Mouse (Mus musculus) CH12.LX (cell line): ENCODE results near the gene Cacna1s. TPM values are rescaled to one million over a fixed set of nuclear protein-coding genes. Genes with fewer than 3 reads are reported as not detected.
A peak's percentile ranks its signal among the peaks of the same experiment; 100 is the strongest.

ENCODE experiments used
- DNase-seq: peaks from one replicate; pipeline ENCODE4 v3.0.0-alpha.2; 2013; ENCODE audit errors: extremely low read depth
- H3K27ac ChIP-seq: 2 replicates; pipeline ENCODE4 v1.5.1; 2012; ENCODE audit warnings: low read depth, mild to moderate bottlenecking, control low read depth, moderate library complexity; ENCODE audit not compliant: insufficient read depth
- H3K27me3 ChIP-seq: replicated peaks from 2 replicates; pipeline ENCODE3; 2012; ENCODE audit warnings: inconsistent platforms
- H3K36me3 ChIP-seq, 2 experiments: replicated peaks in 1 of 2; 2 replicates each; pipeline versions ENCODE3 to v1.6.1; 2012; ENCODE audit warnings: inconsistent platforms in 1 of 2, low read length in 1 of 2, mild to moderate bottlenecking in 1 of 2, mixed read lengths in 1 of 2, moderate library complexity in 1 of 2; ENCODE audit not compliant: control insufficient read depth in 1 of 2, insufficient read depth in 1 of 2
- H3K4me1 ChIP-seq, 2 experiments: 2 replicates each; pipeline ENCODE4 v1.6.1; 2012; ENCODE audit warnings: inconsistent platforms in 1 of 2, moderate library complexity in 1 of 2; ENCODE audit not compliant: insufficient read depth in 2 of 2, control insufficient read depth in 1 of 2
- H3K4me2 ChIP-seq: 2 replicates; pipeline ENCODE4 v1.6.1; 2012; ENCODE audit warnings: low read depth, mild to moderate bottlenecking, control low read depth; ENCODE audit not compliant: poor library complexity, insufficient read depth, severe bottlenecking
- H3K4me3 ChIP-seq, 3 experiments: fragments of 150-350 bp in 1 of 3; sonication (generic) in 1 of 3; replicated peaks in 1 of 3; 2 replicates each; pipeline versions ENCODE3 to v1.5.1; 2011 to 2012; ENCODE audit warnings: low read depth in 2 of 3, low read length in 2 of 3, mild to moderate bottlenecking in 2 of 3, moderate library complexity in 2 of 3, control low read depth in 1 of 3, improper control_type of control experiment in 1 of 3, inconsistent platforms in 1 of 3, mixed read lengths in 1 of 3; ENCODE audit not compliant: poor library complexity in 1 of 3
- H3K79me2 ChIP-seq: replicated peaks from 2 replicates; pipeline ENCODE4 v1.6.1; 2012; ENCODE audit warnings: mild to moderate bottlenecking, moderate library complexity; ENCODE audit not compliant: control insufficient read depth, poor library complexity, insufficient read depth, severe bottlenecking; ENCODE audit errors: extremely low read depth
- H3K9ac ChIP-seq: 2 replicates; pipeline ENCODE4 v1.6.1; 2012; ENCODE audit warnings: low read depth, mild to moderate bottlenecking, control low read depth, moderate library complexity; ENCODE audit not compliant: insufficient read depth
- H3K9me3 ChIP-seq: replicated peaks from 2 replicates; pipeline ENCODE3; 2012; ENCODE audit warnings: low read length, inconsistent platforms, mixed read lengths
- BHLHE40 ChIP-seq: IDR thresholded peaks from 2 replicates; pipeline ENCODE4 v1.6.1; 2011; ENCODE audit warnings: mild to moderate bottlenecking, low read depth, low read length, improper control_type of control experiment
- CHD1 ChIP-seq: IDR thresholded peaks from 2 replicates; pipeline ENCODE4 v1.6.1; 2012; ENCODE audit warnings: low read depth, low read length, improper control_type of control experiment, inconsistent platforms
- CHD2 ChIP-seq: IDR thresholded peaks from 2 replicates; pipeline ENCODE4 v1.6.1; 2011; ENCODE audit warnings: low read length, improper control_type of control experiment
- CTCF ChIP-seq, 2 experiments: IDR thresholded peaks in 1 of 2; conservative IDR thresholded peaks in 1 of 2; 2 replicates each; pipeline ENCODE4 v1.5.1; 2011 to 2012; ENCODE audit warnings: low read depth in 2 of 2, low read length in 2 of 2, improper control_type of control experiment in 1 of 2, inconsistent platforms in 1 of 2, mild to moderate bottlenecking in 1 of 2, moderate library complexity in 1 of 2
- E2F4 ChIP-seq: IDR thresholded peaks from 2 replicates; pipeline ENCODE4 v1.6.1; 2011; ENCODE audit warnings: low read depth, low read length, improper control_type of control experiment; ENCODE audit not compliant: insufficient replicate concordance
- ELF1 ChIP-seq: IDR thresholded peaks from 2 replicates; pipeline ENCODE4 v1.6.1; 2014; ENCODE audit warnings: low read depth, mild to moderate bottlenecking, inconsistent platforms, low read length, improper control_type of control experiment
- EP300 ChIP-seq: IDR thresholded peaks from 2 replicates; pipeline ENCODE4 v1.6.1; 2011; ENCODE audit warnings: low read length, improper control_type of control experiment
- ETS1 ChIP-seq: conservative IDR thresholded peaks from 2 replicates; pipeline ENCODE4 v1.6.1; 2012; ENCODE audit warnings: low read depth, mild to moderate bottlenecking, inconsistent platforms, low read length, improper control_type of control experiment, moderate library complexity
- GABPA ChIP-seq: IDR thresholded peaks from 2 replicates; pipeline ENCODE4 v1.6.1; 2012; ENCODE audit warnings: low read depth, low read length, improper control_type of control experiment, inconsistent platforms; ENCODE audit not compliant: insufficient replicate concordance
- HCFC1 ChIP-seq: IDR thresholded peaks from 2 replicates; pipeline ENCODE4 v1.6.1; 2012; ENCODE audit warnings: low read depth, mild to moderate bottlenecking, inconsistent platforms, low read length, improper control_type of control experiment
- IRF4 ChIP-seq: IDR thresholded peaks from 2 replicates; pipeline ENCODE4 v1.6.1; 2014; ENCODE audit warnings: low read depth, mild to moderate bottlenecking, inconsistent platforms, low read length, improper control_type of control experiment
- JUN ChIP-seq: IDR thresholded peaks from 2 replicates; pipeline ENCODE4 v1.6.1; 2011; ENCODE audit warnings: low read depth, mild to moderate bottlenecking, low read length, improper control_type of control experiment, moderate library complexity; ENCODE audit not compliant: insufficient read depth
- JUND ChIP-seq: conservative IDR thresholded peaks from 2 replicates; pipeline ENCODE4 v1.6.1; 2011; ENCODE audit warnings: low read depth, low read length, improper control_type of control experiment
- KAT2A ChIP-seq: IDR thresholded peaks from 2 replicates; pipeline ENCODE4 v1.6.1; 2012; ENCODE audit warnings: low read length, improper control_type of control experiment, inconsistent platforms; ENCODE audit not compliant: insufficient replicate concordance
- MAFK ChIP-seq: IDR thresholded peaks from 2 replicates; pipeline ENCODE4 v1.6.1; 2011; ENCODE audit warnings: low read length, improper control_type of control experiment; ENCODE audit not compliant: insufficient replicate concordance
- MAX ChIP-seq: IDR thresholded peaks from 2 replicates; pipeline ENCODE4 v1.6.1; 2011; ENCODE audit warnings: low read length, improper control_type of control experiment
- MAZ ChIP-seq: IDR thresholded peaks from 2 replicates; pipeline ENCODE4 v1.6.1; 2012; ENCODE audit warnings: low read depth, mild to moderate bottlenecking, inconsistent platforms, low read length, improper control_type of control experiment, moderate library complexity
- MEF2A ChIP-seq: IDR thresholded peaks from 2 replicates; pipeline ENCODE4 v1.6.1; 2014; ENCODE audit warnings: low read depth, mild to moderate bottlenecking, inconsistent platforms, low read length, improper control_type of control experiment, borderline replicate concordance
- MXI1 ChIP-seq: IDR thresholded peaks from 2 replicates; pipeline ENCODE4 v1.6.1; 2011; ENCODE audit warnings: mild to moderate bottlenecking, low read depth, low read length, improper control_type of control experiment
- MYC ChIP-seq: IDR thresholded peaks from 2 replicates; pipeline ENCODE4 v1.6.1; 2011; ENCODE audit warnings: low read depth, mild to moderate bottlenecking, improper control_type of control experiment, low read length
- NELFE ChIP-seq: IDR thresholded peaks from 2 replicates; pipeline ENCODE4 v1.6.1; 2011; ENCODE audit warnings: low read depth, low read length, improper control_type of control experiment
- NRF1 ChIP-seq: IDR thresholded peaks from 2 replicates; pipeline ENCODE4 v1.6.1; 2014; ENCODE audit warnings: low read depth, mild to moderate bottlenecking, inconsistent platforms, low read length, improper control_type of control experiment, moderate library complexity
- PAX5 ChIP-seq: IDR thresholded peaks from 2 replicates; pipeline ENCODE4 v1.6.1; 2012; ENCODE audit warnings: low read length, inconsistent platforms, mixed read lengths
- POLR2A ChIP-seq: IDR thresholded peaks from 2 replicates; pipeline ENCODE4 v1.6.1; 2011; ENCODE audit warnings: low read depth, mild to moderate bottlenecking, improper control_type of control experiment, low read length
- POLR2AphosphoS2 ChIP-seq: IDR thresholded peaks from 2 replicates; pipeline ENCODE4 v1.6.1; 2011; ENCODE audit warnings: low read depth, low read length, improper control_type of control experiment
- RAD21 ChIP-seq: IDR thresholded peaks from 2 replicates; pipeline ENCODE4 v1.6.1; 2011; ENCODE audit warnings: low read depth, mild to moderate bottlenecking, low read length, improper control_type of control experiment, moderate library complexity
- RCOR1 ChIP-seq: conservative IDR thresholded peaks from 2 replicates; pipeline ENCODE4 v1.6.1; 2012; ENCODE audit warnings: low read depth, mild to moderate bottlenecking, inconsistent platforms, low read length, improper control_type of control experiment
- SIN3A ChIP-seq: IDR thresholded peaks from 2 replicates; pipeline ENCODE4 v1.6.1; 2012; ENCODE audit warnings: low read length, improper control_type of control experiment, inconsistent platforms
- SMC3 ChIP-seq: IDR thresholded peaks from 2 replicates; pipeline ENCODE4 v1.6.1; 2011; ENCODE audit warnings: low read depth, low read length, improper control_type of control experiment
- TBP ChIP-seq: conservative IDR thresholded peaks from 2 replicates; pipeline ENCODE4 v1.6.1; 2011; ENCODE audit warnings: low read depth, low read length, improper control_type of control experiment
- TCF12 ChIP-seq: IDR thresholded peaks from 2 replicates; pipeline ENCODE4 v1.6.1; 2014; ENCODE audit warnings: low read depth, mild to moderate bottlenecking, inconsistent platforms, low read length, improper control_type of control experiment
- UBTF ChIP-seq: IDR thresholded peaks from 2 replicates; pipeline ENCODE4 v1.6.1; 2012; ENCODE audit warnings: low read depth, mild to moderate bottlenecking, inconsistent platforms, low read length, improper control_type of control experiment, moderate library complexity
- USF1 ChIP-seq: IDR thresholded peaks from 2 replicates; pipeline ENCODE4 v1.6.1; 2014; ENCODE audit warnings: low read depth, mild to moderate bottlenecking, inconsistent platforms, low read length, improper control_type of control experiment
- USF2 ChIP-seq: conservative IDR thresholded peaks from 2 replicates; pipeline ENCODE4 v1.6.1; 2011; ENCODE audit warnings: low read depth, low read length, improper control_type of control experiment
- ZC3H11A ChIP-seq: IDR thresholded peaks from 2 replicates; pipeline ENCODE4 v1.6.1; 2012; ENCODE audit warnings: low read depth, mild to moderate bottlenecking, inconsistent platforms, low read length, improper control_type of control experiment
- ZKSCAN1 ChIP-seq: IDR thresholded peaks from 2 replicates; pipeline ENCODE4 v1.6.1; 2012; ENCODE audit warnings: low read depth, inconsistent platforms, low read length, improper control_type of control experiment, borderline replicate concordance
- ZMIZ1 ChIP-seq: IDR thresholded peaks from 2 replicates; pipeline ENCODE4 v1.6.1; 2012; ENCODE audit warnings: low read depth, mild to moderate bottlenecking, inconsistent platforms, low read length, improper control_type of control experiment
- ZNF384 ChIP-seq: IDR thresholded peaks from 2 replicates; pipeline ENCODE4 v1.6.1; 2012; ENCODE audit warnings: low read depth, low read length, improper control_type of control experiment, inconsistent platforms
- dilution Hi-C: fragments of 300-500 bp; cut with MboI; formaldehyde crosslinking; loops from 2 replicates; pipeline ENCODE4 v1.14.3; 2020; ENCODE audit warnings: low sequenced_read_pairs; ENCODE audit not compliant: extremely low pct_unique_long_range_greater_than_20kb, extremely low pct_ligation_motif_present
- in situ Hi-C: fragments of 300-500 bp; cut with MboI; formaldehyde crosslinking; loops from 3 replicates; pipeline ENCODE4 v1.14.3; 2019; ENCODE audit warnings: low sequenced_read_pairs, low pct_ligation_motif_present, low pct_unique_long_range_greater_than_20kb, mixed read lengths
- polyA plus RNA-seq: library from polyadenylated mRNA; unstranded; fragments of >175 nt; gene quantifications from 2 replicates; pipeline ENCODE4 v1.2.1, GENCODE M21; 2012; ENCODE audit warnings: low read depth; ENCODE audit not compliant: insufficient read length
- total RNA-seq, 2 experiments: library from RNA; depleted of rRNA; stranded (reverse); fragments of 300-350 nt in 1 of 2; fragments of >200 nt in 1 of 2; gene quantifications; 2 replicates each; pipeline ENCODE4 v1.2.3; 2012 to 2014

Cacna1s gene
- total and polyA plus RNA-seq, 3 experiments: 33.9 to 90.0 (median 61.7) TPM

- Histone ChIP-seq H3K79me2 (peaks cover 14% of the 10 kb centered on the region), H3K9ac (peak within 1 kb of the TSS; percentile 95), H3K27ac (peak within 1 kb of the TSS; percentile 77), H3K4me1 (peaks cover 33 to 75% of the 10 kb centered on the region in 2 experiments), H3K9me3 (no peaks in the 10 kb centered on the region), H3K4me2 (peak within 1 kb of the TSS; percentile 65), H3K4me3 (peak within 1 kb of the TSS; percentile 93 to 99 (median 95)), H3K27me3 (no peaks in the 10 kb centered on the region), H3K36me3 (peaks cover 20 to 33% of the 10 kb centered on the region in 2 experiments)
- DNase-seq: peak; percentile 89
- no peak for TF ChIP-seq ZNF384
- TF ChIP-seq MAZ: peak; percentile 83
- no peak for TF ChIP-seq UBTF
- TF ChIP-seq MEF2A: no peak
- TF ChIP-seq PAX5: no peak
- TF ChIP-seq BHLHE40: no peak
- no peak for TF ChIP-seq ZKSCAN1
- TF ChIP-seq JUND: no peak
- TF ChIP-seq CHD2: no peak
- no peak for TF ChIP-seq MAFK
- TF ChIP-seq MXI1: peak; percentile 87
- TF ChIP-seq E2F4: no peak
- TF ChIP-seq USF1: no peak
- no peak for TF ChIP-seq ETS1
- no peak for TF ChIP-seq SMC3
- no peak for TF ChIP-seq CHD1
- no peak for TF ChIP-seq KAT2A
- TF ChIP-seq RAD21: no peak
- no peak for TF ChIP-seq MYC
- TF ChIP-seq IRF4: peak; percentile 39; the same call in 1 of the 2 replicates
- TF ChIP-seq TCF12: peak; percentile 39; the same call in 1 of the 2 replicates
- no peak; the same call in 1 of the 2 replicates for TF ChIP-seq MAX
- no peak for TF ChIP-seq RCOR1
- TF ChIP-seq GABPA: no peak
- TF ChIP-seq HCFC1: no peak
- peak; percentile 70; the same call in 1 of the 2 replicates for TF ChIP-seq SIN3A
- TF ChIP-seq ELF1: 0 out of 2 replicates have a peak, but pooled peaks have one; percentile 10
- TF ChIP-seq ZMIZ1: peak; percentile 95
- TF ChIP-seq CTCF (conservative IDR thresholded peaks at IDR 0.05 in 1 of 2, IDR thresholded peaks at IDR 0.05 in 1 of 2; ENCODE audit: low read depth in 2 of 2, low read length in 2 of 2): no peak
- TF ChIP-seq EP300: no peak
- 0 out of 2 replicates have a peak, but pooled peaks have one; percentile 48 for TF ChIP-seq POLR2AphosphoS2
- peak; percentile 64 for TF ChIP-seq NRF1
- no peak for TF ChIP-seq ZC3H11A
- TF ChIP-seq USF2: no peak
- TF ChIP-seq NELFE: peak; percentile 84
- TF ChIP-seq TBP: peak; percentile 82
- TF ChIP-seq POLR2A: peak; percentile 90
- no peak for TF ChIP-seq JUN
- in situ Hi-C loops: loop anchor here (10.0 kb wide), 1 partner anchor 366 kb away; the partner anchor contains the start of gene Phlda3
- dilution Hi-C loops: no loop called here
These were observed 78.5 kb downstream of the Cacna1s start, which contains the start of gene Kif21b for GRCm38 (mm10) chr1:136130951-136131558. Kif21b (plus strand) TSS chr1:136131389.
